Mouse (Mus musculus) spleen, adult 2 months (tissue): ENCODE measurements around the gene Cdk5rap1.

ENCODE experiments used
- CTCF ChIP-seq: fragments of 200-500 bp; IDR thresholded peaks from 2 replicates; pipeline ENCODE4 v1.5.1; 2011; ENCODE audit warnings: mild to moderate bottlenecking, inconsistent platforms; ENCODE audit not compliant: insufficient read depth, insufficient read length, insufficient replicate concordance; ENCODE audit errors: extremely low read depth
- POLR2A ChIP-seq: fragments of 200-500 bp; IDR thresholded peaks from 2 replicates; pipeline ENCODE4 v1.6.1; 2011; ENCODE audit warnings: low read depth, low read length, inconsistent platforms

GRCm38 (mm10) chr2:154405447-154405994 is 32.7 kb upstream of the Cdk5rap1 start:
- TF ChIP-seq POLR2A (no peak), CTCF (no peak)
